Mouse (Mus musculus) WW6 (cell line): ENCODE measurements around the gene Fmo9.

Experiments
- DNase-seq: peaks from one replicate; pipeline ENCODE4 v3.0.0-alpha.2; 2013; ENCODE audit warnings: low read depth, low spot score

Gene Fmo9

DNA sequence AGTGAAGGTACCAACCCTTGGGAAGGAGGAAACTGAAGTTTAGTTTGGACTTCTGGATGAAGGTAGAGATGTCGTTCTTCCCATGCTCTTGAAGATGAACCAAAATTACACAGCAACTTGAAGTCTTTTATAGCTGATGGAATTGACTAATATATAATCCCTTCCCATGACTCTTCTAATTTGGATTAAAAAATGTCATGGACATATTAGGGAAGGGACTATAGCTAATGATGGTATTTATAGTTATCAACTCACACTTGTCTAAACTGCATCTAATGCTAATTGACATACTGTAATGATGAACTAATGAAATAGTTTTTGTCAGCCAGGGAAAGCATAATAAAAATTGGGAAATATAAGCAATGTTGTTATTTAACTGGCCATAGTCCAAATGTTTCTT, at the start of gene Fmo9:
Fmo9 (minus strand) TSS at position 101 of the 400 bp plus-strand sequence.
- no peak for DNase-seq

DNA sequence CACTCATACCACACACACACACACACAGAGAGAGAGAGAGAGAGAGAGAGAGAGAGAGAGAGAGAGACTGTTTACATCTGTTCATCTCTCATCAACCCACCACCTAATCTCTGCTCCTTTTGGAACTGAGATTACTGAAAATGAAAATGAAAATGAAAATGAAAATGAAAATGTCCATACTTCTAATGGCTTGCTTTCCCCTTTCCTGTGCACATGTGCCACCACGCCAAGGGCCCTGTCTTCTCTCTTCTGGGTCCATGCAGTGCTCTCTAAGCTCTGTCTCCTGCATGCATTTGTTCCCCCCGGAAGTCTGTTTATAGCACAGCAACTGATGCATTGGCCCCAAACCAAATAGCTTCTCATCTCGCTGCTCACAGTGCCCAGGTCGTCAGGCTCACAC, 49.2 kb upstream of the Fmo9 start:
- no peak for DNase-seq

DNA sequence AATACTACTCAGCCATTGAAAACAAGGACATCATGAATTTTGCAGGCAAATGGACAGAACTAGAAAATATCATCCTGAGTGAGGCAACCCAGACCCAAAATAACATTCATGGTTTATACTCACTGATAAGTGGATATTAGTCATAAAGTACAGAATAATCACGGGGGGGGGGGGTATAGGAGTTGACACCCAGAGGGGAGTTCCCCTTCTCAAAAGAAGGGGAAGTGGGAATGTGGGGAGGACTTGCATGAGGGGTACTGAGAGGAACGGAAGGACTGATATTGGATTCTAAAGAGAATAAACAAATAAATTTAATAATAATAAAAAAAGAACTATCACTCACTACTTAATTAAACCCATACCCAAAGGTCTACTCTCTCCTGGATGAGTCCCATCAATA, 48.6 kb upstream of the Fmo9 start:
- no peak for DNase-seq

DNA sequence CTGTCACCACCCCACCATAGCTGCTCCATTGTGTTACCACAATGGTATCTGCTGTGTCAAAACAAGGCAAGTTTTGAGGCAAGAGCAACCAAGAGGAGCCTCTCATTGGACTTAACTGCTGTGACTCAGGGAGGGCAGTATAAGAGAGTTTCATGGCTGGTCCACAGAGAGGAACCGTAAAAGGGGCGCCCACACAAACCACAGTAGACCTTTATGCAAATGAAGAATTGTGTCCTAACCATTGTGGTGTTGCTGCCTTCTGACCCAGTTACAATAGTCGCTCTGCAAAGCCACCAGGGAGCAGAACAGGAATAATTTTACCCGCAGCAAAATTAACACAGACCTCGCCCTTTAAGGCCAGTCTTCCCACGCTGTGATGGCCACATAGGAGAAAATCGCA, 29.2 kb upstream of the Fmo9 start:
- no peak for DNase-seq

DNA sequence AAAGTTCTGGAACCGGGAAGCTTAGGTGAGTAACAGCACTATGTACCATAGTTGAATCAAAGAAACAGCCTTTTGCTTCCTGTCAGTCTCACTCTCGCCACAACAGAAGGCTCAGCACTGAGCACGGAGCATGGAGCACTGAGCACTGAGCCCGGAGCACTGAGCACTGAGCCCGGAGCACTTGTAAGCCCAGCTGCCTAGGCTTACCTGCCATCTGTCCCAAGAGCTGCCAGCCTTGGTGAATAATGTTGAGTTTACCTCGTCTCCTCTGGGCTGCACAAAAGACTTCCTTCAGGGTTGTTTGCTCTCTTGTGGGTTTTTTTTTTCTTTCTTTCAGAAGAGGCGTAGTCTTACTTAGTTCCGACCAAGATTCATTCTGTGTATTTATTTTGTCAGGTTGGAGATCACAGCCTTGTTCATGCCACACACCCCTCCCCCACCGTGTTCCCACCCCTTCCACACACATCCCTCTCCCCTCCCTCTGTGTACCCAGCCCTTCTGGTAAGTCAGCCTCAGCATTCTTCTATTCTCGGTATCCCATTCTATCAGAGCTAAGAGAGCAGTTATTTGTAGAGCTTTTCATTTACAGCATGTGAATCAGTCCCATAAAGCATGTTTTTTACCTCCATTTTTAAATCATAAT, 20.7 kb upstream of the Fmo9 start:
- DNase-seq, result no peak

DNA sequence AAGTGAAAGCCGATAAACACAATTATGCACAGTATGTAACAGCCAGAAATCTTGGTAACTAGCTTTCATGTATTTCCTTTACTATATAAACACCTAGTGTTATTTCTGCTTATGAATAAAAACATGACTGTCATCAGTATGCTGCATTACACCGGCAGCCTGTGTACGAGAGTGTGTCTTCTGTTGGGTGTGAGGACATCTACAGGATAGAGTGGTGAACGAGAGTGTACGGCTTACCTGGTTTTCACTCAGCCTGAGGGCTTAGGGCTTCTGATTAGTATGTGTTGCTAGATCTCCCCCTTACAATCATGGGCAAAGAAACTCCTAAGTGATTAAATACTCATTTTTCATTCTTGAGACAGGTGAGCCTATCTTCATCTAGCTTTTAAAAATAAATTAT, 12.4 kb downstream of the Fmo9 start:
- DNase-seq, result no peak

DNA sequence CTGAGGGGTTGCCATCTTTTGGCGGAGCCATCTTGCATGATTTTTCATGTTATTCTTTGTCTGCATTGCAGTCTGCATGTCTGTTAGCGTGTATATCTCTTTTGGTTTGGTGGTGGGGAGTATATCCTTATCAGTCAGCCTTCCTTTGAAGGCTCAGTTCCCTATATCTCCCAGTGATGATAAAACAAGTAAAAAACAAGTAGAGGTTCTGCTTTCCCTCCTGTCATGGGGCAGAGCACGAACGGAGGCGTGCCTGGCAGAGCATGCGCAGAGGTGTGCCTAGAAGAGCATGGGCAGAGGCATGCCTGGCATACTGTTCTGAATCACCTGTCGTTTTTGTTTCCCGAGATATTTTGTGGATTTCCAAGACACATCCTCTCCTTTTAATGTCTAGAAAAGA, 20.8 kb downstream of the Fmo9 start:
- DNase-seq, result no peak

DNA sequence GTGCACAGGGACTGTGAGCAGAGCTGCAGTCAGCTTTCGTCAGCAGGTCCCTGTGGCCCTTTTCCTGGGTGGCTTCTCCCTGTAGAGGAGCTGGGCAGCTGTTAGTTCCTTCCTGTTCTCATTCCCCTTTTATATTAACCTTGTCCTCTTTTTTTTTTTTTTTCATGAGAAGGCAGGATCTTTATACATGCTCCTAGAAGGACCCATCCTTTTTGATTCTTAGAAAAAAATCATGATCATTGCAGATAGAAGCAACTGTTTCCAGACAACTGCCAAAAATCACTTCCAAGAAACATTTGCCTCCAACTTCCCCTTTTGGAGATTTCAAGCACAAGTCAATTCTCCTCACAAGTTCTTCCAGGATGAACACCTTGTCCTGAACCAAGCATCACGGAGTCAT, 34.1 kb downstream of the Fmo9 start, which contains the start of gene Gm4847:
Gm4847 (minus strand) TSS at position 101 of the 400 bp plus-strand sequence.
- DNase-seq, result no peak
